Mouse (Mus musculus): Measurements from ENCODE around the gene Tbx10.

Tbx10 gene

DNA sequence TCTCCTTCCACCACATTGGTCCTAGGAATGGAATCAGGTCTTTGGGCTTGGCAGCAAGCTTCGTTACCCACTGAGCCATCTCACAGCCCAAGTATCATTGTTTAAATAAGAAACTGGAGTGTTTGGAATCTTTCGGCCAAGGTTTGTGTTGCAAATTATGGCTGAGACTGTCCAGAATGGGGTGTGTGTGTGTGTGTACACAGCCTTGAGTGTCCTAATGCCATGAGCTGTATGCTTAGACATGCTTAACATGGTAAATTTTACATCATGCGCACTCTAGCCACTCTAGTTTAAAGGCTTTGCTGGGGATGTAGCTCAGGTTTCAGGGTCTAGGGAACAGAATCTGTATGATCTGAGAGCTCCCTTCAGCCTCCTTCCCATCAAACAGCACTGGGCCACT lies 3.0 kb downstream of the Tbx10 start:
- Histone ChIP-seq H3K36me3 (ENCODE audit: insufficient read depth, low read length) (no peaks in the 10 kb centered on the region), H3K9me3 (ENCODE audit: low read length) (no peaks in the 10 kb centered on the region), H3K4me1 (replicated peaks; ENCODE audit: low read depth, low read length) (peaks cover 34% of the 10 kb centered on the region), H3K4me3 (replicated peaks; ENCODE audit: low read length) (no peak overlapping the region), H3K27me3 (ENCODE audit: insufficient read depth, low read length) (no peaks in the 10 kb centered on the region; the same call in 1 of the 2 replicates)
- no peak for TF ChIP-seq NANOG (IDR thresholded peaks at IDR 0.05; ENCODE audit: borderline replicate concordance, low read length)
- TF ChIP-seq CTCF (conservative IDR thresholded peaks at IDR 0.05; ENCODE audit: low read length): no peak
- no peak for TF ChIP-seq POU5F1 (IDR thresholded peaks at IDR 0.05; ENCODE audit: borderline replicate concordance, low read length)

GRCm38 (mm10) chr19:3996106-3996505 lies 3.6 kb downstream of the Tbx10 start:
- Histone ChIP-seq H3K36me3 (ENCODE audit: insufficient read depth, low read length) (no peaks in the 10 kb centered on the region), H3K9me3 (ENCODE audit: low read length) (no peaks in the 10 kb centered on the region), H3K27me3 (ENCODE audit: insufficient read depth, low read length) (no peaks in the 10 kb centered on the region; the same call in 1 of the 2 replicates), H3K4me1 (replicated peaks; ENCODE audit: low read depth, low read length) (peaks cover 38% of the 10 kb centered on the region), H3K4me3 (replicated peaks; ENCODE audit: low read length) (no peak overlapping the region)
- no peak for TF ChIP-seq CTCF (conservative IDR thresholded peaks at IDR 0.05; ENCODE audit: low read length)
- TF ChIP-seq NANOG (IDR thresholded peaks at IDR 0.05; ENCODE audit: borderline replicate concordance, low read length): no peak
- no peak for TF ChIP-seq POU5F1 (IDR thresholded peaks at IDR 0.05; ENCODE audit: borderline replicate concordance, low read length)

- Histone ChIP-seq H3K27me3 (ENCODE audit: insufficient read depth, low read length) (no peaks in the 10 kb centered on the region; the same call in 1 of the 2 replicates), H3K36me3 (ENCODE audit: insufficient read depth, low read length) (peaks cover under 1% of the 10 kb centered on the region), H3K4me3 (replicated peaks; ENCODE audit: low read length) (no peak overlapping the region), H3K9me3 (ENCODE audit: low read length) (no peaks in the 10 kb centered on the region), H3K4me1 (replicated peaks; ENCODE audit: low read depth, low read length) (peaks cover 44% of the 10 kb centered on the region)
- TF ChIP-seq CTCF (conservative IDR thresholded peaks at IDR 0.05; ENCODE audit: low read length) (no peak), POU5F1 (IDR thresholded peaks at IDR 0.05; ENCODE audit: borderline replicate concordance, low read length) (no peak), NANOG (IDR thresholded peaks at IDR 0.05; ENCODE audit: borderline replicate concordance, low read length) (no peak)
Measured at GRCm38 (mm10) chr19:3996747-3997146, 4.2 kb downstream of the Tbx10 start.

- peaks cover 5% of the 10 kb centered on the region for H3K36me3 ChIP-seq (ENCODE audit: insufficient read depth, low read length)
- peaks cover 48% of the 10 kb centered on the region for H3K4me1 ChIP-seq (replicated peaks; ENCODE audit: low read depth, low read length)
- TF ChIP-seq POU5F1 (IDR thresholded peaks at IDR 0.05; ENCODE audit: borderline replicate concordance, low read length) (no peak), CTCF (conservative IDR thresholded peaks at IDR 0.05; ENCODE audit: low read length) (no peak), NANOG (IDR thresholded peaks at IDR 0.05; ENCODE audit: borderline replicate concordance, low read length) (no peak)
- no peaks in the 10 kb centered on the region for H3K9me3 ChIP-seq (ENCODE audit: low read length)
- no peak overlapping the region for H3K4me3 ChIP-seq (replicated peaks; ENCODE audit: low read length)
- H3K27me3 ChIP-seq (ENCODE audit: insufficient read depth, low read length): no peaks in the 10 kb centered on the region; the same call in 1 of the 2 replicates
Measured at GRCm38 (mm10) chr19:3997231-3997630, 4.7 kb downstream of the Tbx10 start.

- Histone ChIP-seq H3K9me3 (ENCODE audit: low read length) (no peaks in the 10 kb centered on the region), H3K27me3 (ENCODE audit: insufficient read depth, low read length) (no peaks in the 10 kb centered on the region; the same call in 1 of the 2 replicates), H3K4me1 (replicated peaks; ENCODE audit: low read depth, low read length) (peaks cover 50% of the 10 kb centered on the region), H3K36me3 (ENCODE audit: insufficient read depth, low read length) (peaks cover 5% of the 10 kb centered on the region), H3K4me3 (replicated peaks; ENCODE audit: low read length) (no peak overlapping the region)
- TF ChIP-seq POU5F1 (IDR thresholded peaks at IDR 0.05; ENCODE audit: borderline replicate concordance, low read length): no peak
- TF ChIP-seq CTCF (conservative IDR thresholded peaks at IDR 0.05; ENCODE audit: low read length): no peak
- TF ChIP-seq NANOG (IDR thresholded peaks at IDR 0.05; ENCODE audit: borderline replicate concordance, low read length): no peak
Measured at GRCm38 (mm10) chr19:3998335-3998734, 5.8 kb downstream of the Tbx10 start.

DNA sequence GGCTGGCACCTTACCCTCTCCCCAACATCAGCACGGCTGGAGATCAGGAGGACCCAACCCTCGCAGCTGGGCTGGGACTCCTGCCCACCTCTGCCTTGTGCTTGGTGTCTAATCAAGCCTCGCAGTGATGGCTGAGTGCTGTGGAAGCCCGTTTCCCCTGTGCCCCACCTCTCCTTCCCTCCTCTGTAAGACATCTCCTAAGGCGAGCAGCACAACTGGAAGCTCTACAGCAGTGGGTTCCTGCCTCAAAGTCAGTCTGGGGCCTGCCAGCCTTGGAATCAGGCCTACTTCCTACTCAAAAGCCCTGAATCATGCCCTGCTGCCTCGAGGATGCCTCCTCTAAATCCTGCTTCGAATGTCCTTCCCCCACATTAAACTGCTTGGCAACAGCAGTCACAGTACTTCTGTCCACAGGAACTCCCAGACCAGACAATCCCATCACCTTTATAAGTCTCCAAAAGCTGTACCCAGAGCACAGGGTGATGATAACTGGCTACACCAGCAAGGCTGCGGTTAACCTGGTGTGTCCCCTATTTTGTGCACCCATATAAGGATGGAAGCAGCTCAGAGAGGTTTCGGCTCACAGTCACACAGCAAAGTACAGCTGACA lies 6.7 kb downstream of the Tbx10 start:
- no peaks in the 10 kb centered on the region for H3K9me3 ChIP-seq (ENCODE audit: low read length)

DNA sequence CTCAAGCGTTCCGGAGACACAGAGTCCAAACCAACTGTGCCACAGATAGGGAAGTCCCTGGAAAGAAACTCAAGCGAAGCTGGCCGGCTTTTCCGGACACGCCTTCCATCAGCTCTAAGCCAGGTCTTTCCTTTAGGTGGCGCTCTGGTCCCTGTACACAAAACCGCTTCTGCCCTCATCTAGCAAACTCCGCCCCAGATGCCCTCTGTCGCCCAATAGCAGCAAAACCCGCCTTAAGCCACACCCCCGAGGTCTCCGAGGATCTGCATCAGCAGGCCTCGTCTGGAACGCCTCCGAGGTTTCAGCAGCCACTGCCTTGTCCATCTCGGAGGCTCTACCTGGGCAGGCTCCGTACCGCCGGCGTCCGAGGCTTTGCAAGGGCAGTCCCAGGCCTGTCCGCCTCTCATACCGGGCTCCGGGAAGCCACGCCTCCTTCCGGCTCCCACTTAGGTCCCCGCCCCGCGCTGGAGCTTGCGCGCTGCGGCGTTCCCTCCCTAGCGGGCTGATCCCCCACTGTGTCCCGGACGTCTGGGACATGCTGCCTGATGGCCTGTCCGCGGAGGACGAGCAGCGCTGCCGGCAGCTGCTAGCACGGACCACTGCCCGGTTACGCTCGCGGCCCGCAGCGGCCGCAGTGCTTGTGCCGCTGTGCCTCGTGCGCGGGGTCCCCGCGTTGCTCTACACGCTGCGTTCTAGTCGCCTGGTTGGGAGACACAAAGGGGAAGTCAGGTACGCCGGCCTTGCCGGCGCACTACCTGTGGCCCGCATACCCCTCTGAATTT lies 7.8 kb downstream of the Tbx10 start, which contains the start of the genes Nudt8 and Gm49405:
TSS of gene Nudt8 (plus strand) at position 462 of the 782 bp plus-strand sequence.
TSS of gene Gm49405 (plus strand) at position 508 of the 782 bp plus-strand sequence.
- no peaks in the 10 kb centered on the region; the same call in 1 of the 2 replicates for H3K27me3 ChIP-seq (ENCODE audit: insufficient read depth, low read length)
- H3K4me1 ChIP-seq (replicated peaks; ENCODE audit: low read depth, low read length): peaks cover 70% of the 10 kb centered on the region
- no peaks in the 10 kb centered on the region for H3K9me3 ChIP-seq (ENCODE audit: low read length)
- peaks cover 12% of the 10 kb centered on the region for H3K36me3 ChIP-seq (ENCODE audit: insufficient read depth, low read length)
- TF ChIP-seq POU5F1 (IDR thresholded peaks at IDR 0.05; ENCODE audit: borderline replicate concordance, low read length): no peak
- TF ChIP-seq NANOG (IDR thresholded peaks at IDR 0.05; ENCODE audit: borderline replicate concordance, low read length): no peak
- peak; percentile 72 for TF ChIP-seq CTCF (conservative IDR thresholded peaks at IDR 0.05; ENCODE audit: low read length)
- peak within 1 kb of the TSS; percentile 95 for H3K4me3 ChIP-seq (replicated peaks; ENCODE audit: low read length)

More for the DNA sequence above, 6.7 kb downstream of the Tbx10 start:
- H3K36me3 ChIP-seq (ENCODE audit: insufficient read depth, low read length): peaks cover 5% of the 10 kb centered on the region
- no peak for TF ChIP-seq CTCF (conservative IDR thresholded peaks at IDR 0.05; ENCODE audit: low read length)
- TF ChIP-seq NANOG (IDR thresholded peaks at IDR 0.05; ENCODE audit: borderline replicate concordance, low read length): no peak
- TF ChIP-seq POU5F1 (IDR thresholded peaks at IDR 0.05; ENCODE audit: borderline replicate concordance, low read length): no peak
- peaks cover 59% of the 10 kb centered on the region for H3K4me1 ChIP-seq (replicated peaks; ENCODE audit: low read depth, low read length)
- no peaks in the 10 kb centered on the region; the same call in 1 of the 2 replicates for H3K27me3 ChIP-seq (ENCODE audit: insufficient read depth, low read length)
- H3K4me3 ChIP-seq (replicated peaks; ENCODE audit: low read length): peak overlapping the region; percentile 95

- H3K27me3 ChIP-seq (ENCODE audit: insufficient read depth, low read length): no peaks in the 10 kb centered on the region; the same call in 1 of the 2 replicates
- peak overlapping the region; percentile 95 for H3K4me3 ChIP-seq (replicated peaks; ENCODE audit: low read length)
- peaks cover 71% of the 10 kb centered on the region for H3K4me1 ChIP-seq (replicated peaks; ENCODE audit: low read depth, low read length)
- TF ChIP-seq POU5F1 (IDR thresholded peaks at IDR 0.05; ENCODE audit: borderline replicate concordance, low read length) (no peak), NANOG (IDR thresholded peaks at IDR 0.05; ENCODE audit: borderline replicate concordance, low read length) (no peak), CTCF (conservative IDR thresholded peaks at IDR 0.05; ENCODE audit: low read length) (no peak)
- peaks cover 19% of the 10 kb centered on the region for H3K36me3 ChIP-seq (ENCODE audit: insufficient read depth, low read length)
- no peaks in the 10 kb centered on the region for H3K9me3 ChIP-seq (ENCODE audit: low read length)
Measured at GRCm38 (mm10) chr19:4000949-4001525, 8.5 kb downstream of the Tbx10 start.

Measured in E14TG2a.4 (cell line).